Mouse (Mus musculus) neural tube, embryonic 12.5 days (tissue): ENCODE measurements at regions not wholly inside any gene's neighbourhood (a gene's known extent, or its start where the extent isn't known, plus 50 kb on each side); places are given as distances from the start of the nearest gene placed in this dataset.

ENCODE experiments used
- ATAC-seq: fragments of 200-750 bp; cut with Nextera tagmentation; 2 replicates; pipeline ENCODE4 v1.8.0; 2017; ENCODE audit warnings: low read depth, mild to moderate bottlenecking, moderate TSS enrichment, moderate library complexity; ENCODE audit not compliant: low FRiP score
- H3K27ac ChIP-seq: fragments of 300-500 bp; sonication (generic); 2 replicates; pipeline ENCODE4 v1.5.1; 2016
- H3K27me3 ChIP-seq: fragments of 300-500 bp; sonication (generic); replicated peaks from 2 replicates; pipeline ENCODE4 v1.6.1; 2016; ENCODE audit warnings: mild to moderate bottlenecking
- H3K36me3 ChIP-seq: fragments of 300-500 bp; sonication (generic); 2 replicates; pipeline ENCODE4 v1.6.1; 2016; ENCODE audit warnings: mild to moderate bottlenecking
- H3K4me1 ChIP-seq: fragments of 300-500 bp; sonication (generic); 2 replicates; pipeline ENCODE4 v1.6.1; 2016
- H3K4me2 ChIP-seq: fragments of 300-500 bp; sonication (generic); replicated peaks from 2 replicates; pipeline ENCODE4 v1.6.1; 2016; ENCODE audit warnings: mild to moderate bottlenecking
- H3K4me3 ChIP-seq: fragments of 300-500 bp; sonication (generic); 2 replicates; pipeline ENCODE4 v1.5.1; 2016
- H3K9ac ChIP-seq: fragments of 300-500 bp; sonication (generic); 2 replicates; pipeline ENCODE4 v1.6.1; 2016; ENCODE audit warnings: mild to moderate bottlenecking
- H3K9me3 ChIP-seq: fragments of 300-500 bp; sonication (generic); 2 replicates; pipeline ENCODE4 v1.6.1; 2016; ENCODE audit warnings: mild to moderate bottlenecking
- WGBS: fragments of 180-500 bp; shearing (Covaris S2); methylation state at CpG from one replicate; pipeline ENCODE4 v1.1.7; 2016; 5-methylcytosine and 5-hydroxymethylcytosine counted together

DNA sequence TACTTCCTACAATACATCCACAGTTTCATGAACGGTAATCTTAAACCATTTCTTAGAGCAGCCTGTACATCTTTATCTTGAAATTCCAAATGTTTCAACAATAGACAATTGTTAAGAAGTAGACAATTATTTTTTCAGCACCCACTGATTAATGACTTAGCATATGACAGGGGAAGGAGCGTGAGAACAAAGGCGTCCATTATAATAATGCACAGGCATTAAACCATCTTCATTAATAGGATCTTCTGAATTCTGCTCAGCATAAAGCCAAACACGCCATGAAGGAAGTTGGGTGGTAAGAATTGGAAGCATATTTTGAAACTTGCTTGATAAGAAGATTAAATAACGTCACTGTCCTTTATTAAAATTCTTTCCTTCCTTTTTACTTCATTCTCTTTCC, 50.5 kb upstream of the Adarb2 start:
- H3K9ac ChIP-seq = no peak overlapping the region
- no peak overlapping the region for H3K4me2 ChIP-seq
- H3K4me3 ChIP-seq = no peak overlapping the region
- H3K36me3 ChIP-seq = no peaks in the 10 kb centered on the region
- H3K4me1 ChIP-seq = no peaks in the 10 kb centered on the region
- no peak overlapping the region for H3K27ac ChIP-seq
- no peaks in the 10 kb centered on the region for H3K27me3 ChIP-seq
- no peak for ATAC-seq
- WGBS = 64% methylated on average over 5 of the region's 5 CpGs
- no peaks in the 10 kb centered on the region for H3K9me3 ChIP-seq
